Mouse (Mus musculus) urinary bladder, postnatal 10 days (tissue): ENCODE data around the gene Naaladl1.
"Not testable (repeated sequence)": the region's sequence is repeated elsewhere in the genome, so short reads cannot be mapped to it uniquely, and the experiment has no call there.

Experiments used
- DNase-seq: peaks from one replicate; pipeline ENCODE4 v3.0.0; 2022; ENCODE audit warnings: low spot score

The Naaladl1 gene

GRCm38 (mm10) chr19:6130414-6131128, 25.0 kb downstream of the Naaladl1 start:
- not testable (repeated sequence) for DNase-seq

DNA sequence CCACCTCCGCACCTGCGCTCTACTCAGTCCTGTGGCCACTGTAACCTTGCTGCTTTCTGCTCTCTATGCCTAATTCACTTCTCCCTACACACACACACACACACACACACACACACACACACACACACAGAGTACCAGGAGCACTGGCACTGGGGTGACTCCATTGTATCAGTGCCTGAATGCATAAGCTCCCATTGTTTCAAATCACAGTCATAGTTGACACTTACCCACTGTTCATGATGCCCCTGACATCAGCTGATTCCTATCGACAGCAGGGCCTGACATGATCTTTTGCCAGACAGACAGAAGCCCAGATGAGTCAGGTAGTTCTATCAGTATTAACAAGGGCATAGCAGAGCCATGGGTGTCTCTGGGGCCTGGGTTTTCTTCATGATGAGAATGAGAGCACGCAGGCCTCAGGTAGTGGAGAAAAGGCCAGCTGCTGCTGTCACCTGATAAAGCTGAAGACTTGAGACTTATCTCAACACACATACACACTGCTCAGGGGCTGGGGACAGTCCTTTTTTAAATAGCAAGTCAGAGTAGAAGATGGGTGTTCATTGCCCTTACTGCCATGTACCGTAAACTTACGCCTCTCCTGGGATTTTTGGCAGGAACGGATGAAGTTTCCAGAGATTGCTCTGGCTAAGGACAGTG, 26.7 kb downstream of the Naaladl1 start:
- DNase-seq, result no peak

DNA sequence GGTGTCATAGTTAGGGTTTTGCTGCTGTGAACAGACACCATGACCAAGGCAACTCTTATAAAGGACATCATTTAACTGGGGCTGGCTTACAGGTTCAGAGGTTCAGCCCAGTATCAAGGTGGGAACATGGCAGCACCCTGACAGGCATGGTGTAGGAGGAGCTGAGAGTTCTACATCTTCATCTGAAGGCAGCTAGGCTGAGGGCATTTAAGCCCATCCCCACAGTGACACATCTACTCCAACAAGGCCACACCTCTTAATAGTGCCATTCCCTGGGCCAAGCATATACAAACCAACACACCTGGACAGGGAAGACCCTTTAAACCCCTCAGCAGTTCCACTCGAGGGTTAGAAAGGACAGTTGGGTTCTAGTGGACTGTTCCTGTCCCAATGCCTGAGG, 27.6 kb downstream of the Naaladl1 start:
- DNase-seq, result not testable (repeated sequence)

DNA sequence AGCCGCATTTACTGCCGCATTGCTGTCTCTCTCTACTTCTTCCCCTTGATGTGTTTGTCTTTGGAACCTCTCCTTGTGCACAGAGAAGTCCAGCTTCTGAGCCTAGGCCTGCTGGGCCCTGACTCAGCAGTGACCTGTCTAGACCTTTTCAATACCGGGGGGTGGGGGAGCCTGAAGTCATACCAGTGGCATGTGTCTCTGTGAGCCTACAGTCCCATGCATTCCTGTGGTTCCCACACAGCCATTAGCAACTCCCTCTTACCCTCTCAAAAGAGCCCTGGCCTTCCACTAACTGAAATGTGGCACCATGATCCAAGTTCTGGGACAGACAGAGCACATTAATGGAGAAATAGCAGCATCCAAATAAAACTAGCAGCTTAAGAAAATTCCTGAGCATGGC, 30.8 kb downstream of the Naaladl1 start:
- no peak for DNase-seq

DNA sequence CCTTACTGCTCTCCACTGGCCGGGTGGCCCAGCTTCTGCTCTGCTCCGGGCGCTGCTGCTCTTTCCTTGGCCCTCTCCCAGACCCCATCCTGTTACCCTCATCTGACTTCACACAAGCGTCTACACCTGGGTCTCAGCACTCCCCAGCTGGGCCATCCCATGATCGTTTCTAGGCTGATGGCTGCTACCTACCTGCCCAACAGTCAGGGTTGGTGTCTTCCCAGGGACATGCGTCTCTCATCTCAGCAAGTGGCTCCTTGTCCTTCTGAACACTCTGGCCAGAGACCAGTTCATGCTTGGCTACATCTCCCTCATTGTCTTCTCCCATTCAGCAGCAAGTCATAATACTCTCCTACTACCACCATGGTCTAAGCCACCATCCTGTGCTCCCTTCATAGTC, 34.1 kb downstream of the Naaladl1 start:
- no peak for DNase-seq

DNA sequence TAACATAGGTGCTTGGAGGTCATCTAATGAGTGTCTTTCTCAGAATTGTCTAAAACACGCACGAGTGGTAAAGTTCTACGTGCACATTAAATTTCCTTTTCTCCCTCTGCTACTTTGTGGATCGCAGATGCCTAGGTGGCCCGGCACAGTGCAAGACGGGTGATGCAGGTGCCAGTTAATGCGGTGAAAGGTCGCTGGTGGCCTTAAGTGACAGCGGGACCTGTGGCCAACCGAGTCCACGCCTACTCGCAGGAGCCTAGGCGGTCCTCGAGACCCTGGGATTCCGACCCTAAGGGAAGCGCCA, 34.7 kb downstream of the Naaladl1 start:
- no peak for DNase-seq

DNA sequence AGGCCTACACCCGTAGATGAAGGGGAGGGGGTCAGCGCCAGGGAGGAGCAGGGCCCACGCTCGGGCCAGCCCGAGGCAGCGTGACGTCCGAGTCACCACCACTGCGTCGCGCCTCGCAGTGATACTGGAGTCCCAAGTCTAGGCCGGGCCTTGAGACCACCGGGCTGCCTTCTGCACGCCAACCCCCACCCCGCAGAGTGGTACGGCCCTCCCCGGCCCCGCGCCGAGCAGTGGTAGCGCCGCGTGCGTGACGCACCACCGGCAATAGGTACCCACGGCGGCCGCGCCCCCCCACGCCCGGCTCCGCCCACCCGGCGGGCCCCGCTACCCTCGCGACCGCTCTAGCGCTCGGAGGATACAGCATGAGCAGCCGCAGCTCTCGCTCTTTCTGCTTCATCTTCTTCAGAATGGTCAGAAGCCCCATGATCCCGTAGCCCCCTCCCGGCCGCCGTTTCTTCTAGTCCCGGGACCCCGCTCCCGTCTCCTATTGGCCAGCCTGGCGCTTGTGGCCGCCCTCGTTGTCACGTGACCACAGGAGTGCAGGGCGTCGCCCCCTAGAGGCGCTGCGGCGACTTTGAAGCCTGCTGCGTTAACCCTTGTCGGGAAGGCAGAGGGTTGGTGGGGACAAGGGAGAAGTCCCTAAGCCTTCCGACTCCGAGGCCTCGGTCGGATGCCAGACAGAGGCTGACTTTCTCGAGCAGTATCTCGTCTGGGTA, 35.3 kb downstream of the Naaladl1 start, which contains the start of gene Batf2:
Gene Batf2, plus strand, starts transcription at position 306 of the 716 bp plus-strand sequence.
- DNase-seq, result peak; percentile 68

- DNase-seq, result no peak
These were observed 35.8 kb downstream of the Naaladl1 start, which contains the start of gene Arl2 for GRCm38 (mm10) chr19:6141394-6141749. Arl2 (minus strand) TSS chr19:6141548.

DNA sequence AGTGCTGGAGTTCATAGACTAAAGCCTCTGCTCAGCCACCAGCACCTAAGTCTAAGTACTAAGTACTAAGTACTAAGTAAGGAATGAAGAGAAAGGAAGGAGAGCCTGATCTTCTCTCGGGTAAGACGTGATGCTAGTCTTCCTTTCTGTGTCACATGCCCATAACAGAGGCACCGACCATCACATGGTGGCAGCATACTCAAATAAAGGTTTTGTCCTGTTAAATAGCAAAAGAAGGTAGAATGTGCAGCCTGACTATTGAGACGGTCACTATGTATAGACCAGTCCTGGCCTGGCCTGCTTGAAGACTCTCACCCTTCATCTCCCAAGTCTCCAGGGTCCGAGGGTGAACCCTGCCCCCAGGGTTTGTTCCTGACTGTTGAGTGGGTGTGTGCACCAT, 39.3 kb downstream of the Naaladl1 start:
- no peak for DNase-seq

DNA sequence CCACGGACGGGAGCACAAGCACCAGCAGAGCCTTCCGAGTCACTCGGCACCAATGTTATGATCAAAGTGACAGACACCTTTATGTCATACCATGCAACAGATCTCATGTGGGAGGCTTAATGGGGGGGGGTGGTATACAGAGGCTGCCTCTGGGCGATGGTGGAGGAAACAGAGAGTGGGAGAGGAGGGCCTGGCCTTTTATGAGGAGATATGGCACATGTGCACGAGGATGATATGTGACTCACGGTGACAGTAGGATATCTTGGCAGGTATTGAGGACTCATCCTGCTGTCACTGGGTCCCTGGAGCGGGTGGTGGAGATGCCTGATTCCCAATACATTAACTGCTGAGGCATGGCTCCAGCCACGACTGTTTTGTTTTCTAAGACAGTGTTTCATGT, 49.6 kb downstream of the Naaladl1 start:
- DNase-seq, result no peak

GRCm38 (mm10) chr19:6156372-6156771, 50.8 kb downstream of the Naaladl1 start:
- no peak for DNase-seq

GRCm38 (mm10) chr19:6157220-6157619, 51.6 kb downstream of the Naaladl1 start:
- DNase-seq, result no peak

GRCm38 (mm10) chr19:6163872-6164547, 58.4 kb downstream of the Naaladl1 start:
- no peak for DNase-seq
